Mouse (Mus musculus) C2C12 (cell line): ENCODE measurements around the gene Ttc9c. TPM values are rescaled to one million over a fixed set of nuclear protein-coding genes. Genes with fewer than 3 reads are reported as not detected.

Experiments used
- H3K27me3 ChIP-seq: one replicate; pipeline ENCODE4 v1.6.1; 2011; ENCODE audit not compliant: control insufficient read depth, insufficient read depth, insufficient read length
- H3K36me3 ChIP-seq: one replicate; pipeline ENCODE4 v1.6.1; 2011; ENCODE audit not compliant: control insufficient read depth, insufficient read depth
- H3K4me3 ChIP-seq: one replicate; pipeline ENCODE4 v1.5.1; 2011; ENCODE audit warnings: mild to moderate bottlenecking, control low read depth; ENCODE audit not compliant: poor library complexity, insufficient read depth, severe bottlenecking
- H3K79me2 ChIP-seq: one replicate; pipeline ENCODE4 v1.6.1; 2011; ENCODE audit not compliant: control insufficient read depth, insufficient read depth
- H3K79me3 ChIP-seq: one replicate; pipeline ENCODE4 v1.6.1; 2011; ENCODE audit warnings: low read depth, control low read depth
- H3ac ChIP-seq: one replicate; pipeline ENCODE3; 2011; ENCODE audit warnings: low read depth; ENCODE audit not compliant: control insufficient read depth, insufficient read length
- CEBPB ChIP-seq: IDR thresholded peaks from one replicate; pipeline ENCODE4 v1.6.1; 2011; ENCODE audit warnings: low read depth, mild to moderate bottlenecking, control low read depth, moderate library complexity
- CTCF ChIP-seq: IDR thresholded peaks from one replicate; pipeline ENCODE4 v1.5.1; 2011; ENCODE audit not compliant: control insufficient read depth, insufficient read depth, insufficient read length
- FOSL1 ChIP-seq: IDR thresholded peaks from one replicate; pipeline ENCODE4 v1.8.0; 2011; ENCODE audit warnings: mild to moderate bottlenecking, low read length; ENCODE audit not compliant: poor library complexity, insufficient read depth, severe bottlenecking
- MAX ChIP-seq: IDR thresholded peaks from one replicate; pipeline ENCODE4 v1.6.1; 2011; ENCODE audit warnings: mild to moderate bottlenecking, control low read depth
- MYOD1 ChIP-seq: IDR thresholded peaks from one replicate; pipeline ENCODE4 v1.6.1; 2011; ENCODE audit warnings: low read depth; ENCODE audit not compliant: control insufficient read depth, insufficient read length
- MYOG ChIP-seq: IDR thresholded peaks from one replicate; pipeline ENCODE4 v1.6.1; 2011; ENCODE audit not compliant: control insufficient read depth, insufficient read length; ENCODE audit errors: extremely low read depth
- USF1 ChIP-seq: IDR thresholded peaks from one replicate; pipeline ENCODE4 v1.6.1; 2011; ENCODE audit warnings: low read depth, mild to moderate bottlenecking, control low read depth, moderate library complexity
- long read RNA-seq, 2 experiments: library from polyadenylated mRNA; unstranded; transcript quantifications; one replicate each; pipeline ENCODE4 v2.0.0; 2019 to 2020
- polyA plus RNA-seq: library from polyadenylated mRNA; unstranded; fragments of >200 nt; fragmentation: generic; extraction: Trizol; gene quantifications from one replicate; pipeline ENCODE4 v1.2.1, GENCODE M21; 2012; ENCODE audit warnings: missing spikeins

The Ttc9c gene
- 17.7 TPM for polyA plus RNA-seq
- long read RNA-seq, experiment 1, transcript Ttc9c-201 (3 exons, 1,585 nt): major isoform, 9 of 14 reads
- long read RNA-seq, experiment 1, partial matches to known transcripts: 1 of 14 reads
- long read RNA-seq, experiment 1, other reads (novel, unspliced or antisense): 2 of 14 reads
- long read RNA-seq, experiment 2, transcript Ttc9c-202 (4 exons, 3,509 nt): major isoform, 24 of 41 reads
- long read RNA-seq, experiment 2, transcript Ttc9c-201 (3 exons, 1,585 nt): minor isoform, 11 of 41 reads
- long read RNA-seq, experiment 2, partial matches to known transcripts: 0 of 41 reads
- long read RNA-seq, experiment 2, other reads (novel, unspliced or antisense): 6 of 41 reads

- H3K4me3 ChIP-seq: peak within 1 kb of the TSS; percentile 99
- no peaks in the 10 kb centered on the region for H3K27me3 ChIP-seq
- peak within 1 kb of the TSS; percentile 96 for H3ac ChIP-seq
- TF ChIP-seq FOSL1: no peak
- TF ChIP-seq CEBPB: peak; percentile 91
- no peak for TF ChIP-seq CTCF
- peak; percentile 36 for TF ChIP-seq USF1
- peak; percentile 40 for TF ChIP-seq MAX
- peaks cover 88% of the 10 kb centered on the region for H3K79me2 ChIP-seq
- peaks cover 72% of the 10 kb centered on the region for H3K79me3 ChIP-seq
- H3K36me3 ChIP-seq: peaks cover 55% of the 10 kb centered on the region
Measured at GRCm38 (mm10) chr19:8818801-8819595, at the start of gene Ttc9c. Gene Ttc9c (minus strand): TSS chr19:8819333.

GRCm38 (mm10) chr19:8864265-8864664 is 45.1 kb upstream of the Ttc9c start:
- Histone ChIP-seq H3K4me3 (no peak overlapping the region), H3K79me2 (no peaks in the 10 kb centered on the region), H3K79me3 (no peaks in the 10 kb centered on the region), H3K27me3 (no peaks in the 10 kb centered on the region), H3ac (no peak overlapping the region), H3K36me3 (no peaks in the 10 kb centered on the region)
- TF ChIP-seq MYOG: no peak
- TF ChIP-seq CTCF: no peak
- TF ChIP-seq MAX: no peak
- TF ChIP-seq MYOD1: no peak
- TF ChIP-seq USF1: no peak
- TF ChIP-seq CEBPB: no peak
- no peak for TF ChIP-seq FOSL1

- H3K4me3 ChIP-seq: no peak overlapping the region
- no peak overlapping the region for H3ac ChIP-seq
- no peaks in the 10 kb centered on the region for H3K36me3 ChIP-seq
- H3K79me3 ChIP-seq: no peaks in the 10 kb centered on the region
- H3K79me2 ChIP-seq: no peaks in the 10 kb centered on the region
- no peak for TF ChIP-seq USF1
- H3K27me3 ChIP-seq: no peaks in the 10 kb centered on the region
Measured at GRCm38 (mm10) chr19:8859018-8859417, 39.9 kb upstream of the Ttc9c start.

- Histone ChIP-seq H3K36me3 (no peaks in the 10 kb centered on the region), H3ac (no peak overlapping the region), H3K27me3 (no peaks in the 10 kb centered on the region), H3K79me2 (no peaks in the 10 kb centered on the region), H3K4me3 (no peak overlapping the region), H3K79me3 (no peaks in the 10 kb centered on the region)
- TF ChIP-seq USF1 (peak; percentile 79), CTCF (peak; percentile 16), CEBPB (no peak)
Measured at GRCm38 (mm10) chr19:8857689-8858088, 38.6 kb upstream of the Ttc9c start.

GRCm38 (mm10) chr19:8853117-8853516 is 34.0 kb upstream of the Ttc9c start:
- H3K27me3 ChIP-seq: no peaks in the 10 kb centered on the region
- no peak overlapping the region for H3K4me3 ChIP-seq
- H3K79me3 ChIP-seq: no peaks in the 10 kb centered on the region
- H3K36me3 ChIP-seq: peaks cover 7% of the 10 kb centered on the region
- no peaks in the 10 kb centered on the region for H3K79me2 ChIP-seq
- no peak overlapping the region for H3ac ChIP-seq
- TF ChIP-seq USF1 (no peak), FOSL1 (no peak), MYOG (no peak), MAX (no peak), CTCF (no peak), CEBPB (no peak)

- H3K27me3 ChIP-seq: no peaks in the 10 kb centered on the region
- no peak overlapping the region for H3K4me3 ChIP-seq
Measured at GRCm38 (mm10) chr19:8852236-8852928, 33.2 kb upstream of the Ttc9c start.

More at GRCm38 (mm10) chr19:8852236-8852928, 33.2 kb upstream of the Ttc9c start:
- no peaks in the 10 kb centered on the region for H3K79me3 ChIP-seq
- no peaks in the 10 kb centered on the region for H3K79me2 ChIP-seq
- H3K36me3 ChIP-seq: peaks cover 11% of the 10 kb centered on the region
- TF ChIP-seq MAX (no peak), FOSL1 (no peak), MYOD1 (no peak), CEBPB (no peak)
- H3ac ChIP-seq: no peak overlapping the region
